Comparison of ENCODE assay signal across 7 mouse cellular contexts in the genomic region with DNA sequence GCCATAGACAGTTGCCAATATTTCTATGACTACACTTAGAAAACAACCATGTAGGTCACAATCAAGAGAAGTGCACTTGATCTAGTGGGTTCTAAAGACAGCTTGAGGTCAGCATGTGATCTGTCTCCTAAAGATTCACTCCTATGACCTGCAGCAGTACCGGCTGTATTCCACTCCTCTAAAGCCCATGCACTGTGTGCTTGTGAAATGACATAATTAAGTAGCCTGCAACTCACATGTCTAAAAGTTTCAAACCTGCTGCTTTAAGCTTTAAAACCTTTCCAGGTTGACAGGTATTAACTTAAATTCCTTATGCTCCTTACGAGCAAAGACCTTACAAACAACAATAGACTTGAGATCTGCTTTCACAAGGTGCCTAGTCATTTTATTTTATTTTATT. TPM values are rescaled to one million over a fixed set of nuclear protein-coding genes. Genes with fewer than 3 reads are reported as not detected.
DNase-seq lines count a peak whose midpoint lies in the region; ATAC-seq and TF ChIP-seq lines count a peak whose summit lies in the region.

No protein-coding gene starts in this region.

- no peaks in the 10 kb centered on the region for H3K9me3 ChIP-seq in lung, embryonic 14.5 days (ENCODE audit: low read depth, low read length)
- no peaks in the 10 kb centered on the region for H3K9me3 ChIP-seq in forebrain, embryonic 14.5 days (replicated peaks; ENCODE audit: control insufficient read depth, low read length)
- no peaks in the 10 kb centered on the region for H3K9me3 ChIP-seq in limb, embryonic 12.5 days
- no peaks in the 10 kb centered on the region for H3K9me3 ChIP-seq in stomach, embryonic 14.5 days (ENCODE audit: control insufficient read depth, low read depth, low read length)

- no peak for ATAC-seq in lung, embryonic 14.5 days (ENCODE audit: insufficient read depth)
- no peak for ATAC-seq in forebrain, embryonic 14.5 days
- ATAC-seq in limb, embryonic 12.5 days (ENCODE audit: insufficient number of reproducible peaks, insufficient read depth, low FRiP score, low TSS enrichment, low read depth): no peak
- ATAC-seq in stomach, embryonic 14.5 days (ENCODE audit: insufficient number of reproducible peaks, insufficient read depth, low FRiP score, low read depth): no peak

- peak overlapping the region; percentile 76 for H3K4me2 ChIP-seq in lung, embryonic 14.5 days
- peak overlapping the region; percentile 60; the same call in 1 of the 2 replicates for H3K4me2 ChIP-seq in forebrain, embryonic 14.5 days (ENCODE audit: low read length)
- H3K4me2 ChIP-seq in limb, embryonic 12.5 days: peak overlapping the region; percentile 70
- peak overlapping the region; percentile 56 for H3K4me2 ChIP-seq in stomach, embryonic 14.5 days (replicated peaks; ENCODE audit: low read depth, low read length)

- H3K36me3 ChIP-seq in lung, embryonic 14.5 days (ENCODE audit: insufficient read depth): no peaks in the 10 kb centered on the region
- no peaks in the 10 kb centered on the region for H3K36me3 ChIP-seq in forebrain, embryonic 14.5 days (ENCODE audit: control insufficient read depth, insufficient read depth, low read length)
- H3K36me3 ChIP-seq in limb, embryonic 12.5 days: no peaks in the 10 kb centered on the region
- H3K36me3 ChIP-seq in stomach, embryonic 14.5 days (ENCODE audit: control insufficient read depth, insufficient read depth, low read length): no peaks in the 10 kb centered on the region

- 0 out of 2 replicates have a peak overlapping the region, but pooled peaks have one; percentile 71 for H3K4me3 ChIP-seq in lung, embryonic 14.5 days (ENCODE audit: low read depth, low read length)
- peak overlapping the region; percentile 71; the same call in 1 of the 2 replicates for H3K4me3 ChIP-seq in forebrain, embryonic 14.5 days (ENCODE audit: low read depth, low read length)
- H3K4me3 ChIP-seq in limb, embryonic 12.5 days (replicated peaks): peak overlapping the region; percentile 65
- H3K4me3 ChIP-seq in stomach, embryonic 14.5 days (ENCODE audit: low read depth, low read length): peak overlapping the region; percentile 69; the same call in 1 of the 2 replicates

- WGBS in lung, embryonic 14.5 days: 55% methylated on average over 2 of the region's 2 CpGs
- 65% methylated on average over 2 of the region's 2 CpGs for WGBS in forebrain, embryonic 14.5 days
- 58% methylated on average over 2 of the region's 2 CpGs for WGBS in limb, embryonic 12.5 days
- 44% methylated on average over 2 of the region's 2 CpGs for WGBS in stomach, embryonic 14.5 days

- peaks cover 11% of the 10 kb centered on the region for H3K4me1 ChIP-seq in lung, embryonic 14.5 days (ENCODE audit: insufficient read depth)
- peaks cover 15% of the 10 kb centered on the region for H3K4me1 ChIP-seq in forebrain, embryonic 14.5 days (ENCODE audit: control insufficient read depth, insufficient read depth, low read length)
- H3K4me1 ChIP-seq in limb, embryonic 12.5 days (replicated peaks): peaks cover 15% of the 10 kb centered on the region
- peaks cover 13% of the 10 kb centered on the region; the same call in 1 of the 2 replicates for H3K4me1 ChIP-seq in stomach, embryonic 14.5 days (ENCODE audit: control insufficient read depth, insufficient read depth, low read length)

- no peak overlapping the region for H3K27ac ChIP-seq in lung, embryonic 14.5 days (ENCODE audit: low read depth)
- H3K27ac ChIP-seq in forebrain, embryonic 14.5 days (ENCODE audit: low read depth, low read length): no peak overlapping the region
- H3K27ac ChIP-seq in limb, embryonic 12.5 days: no peak overlapping the region
- H3K27ac ChIP-seq in stomach, embryonic 14.5 days (ENCODE audit: low read length): no peak overlapping the region

- H3K9ac ChIP-seq in lung, embryonic 14.5 days: no peak overlapping the region
- H3K9ac ChIP-seq in forebrain, embryonic 14.5 days (ENCODE audit: low read length): no peak overlapping the region
- H3K9ac ChIP-seq in limb, embryonic 12.5 days (replicated peaks): no peak overlapping the region
- H3K9ac ChIP-seq in stomach, embryonic 14.5 days (replicated peaks; ENCODE audit: low read depth, low read length): no peak overlapping the region

- DNase-seq in lung, embryonic 14.5 days: no peak
- DNase-seq in lung, adult 18-20 months: no peak
- DNase-seq in forebrain, embryonic 14.5 days (ENCODE audit: low spot score): no peak
- no peak for DNase-seq in Muller cell, postnatal 12 days (ENCODE audit: inconsistent ontology term)
- DNase-seq in thymus, postnatal 25 days: no peak

- no peaks in the 10 kb centered on the region for H3K27me3 ChIP-seq in lung, embryonic 14.5 days (ENCODE audit: insufficient read depth, low read length)
- no peaks in the 10 kb centered on the region for H3K27me3 ChIP-seq in forebrain, embryonic 14.5 days (replicated peaks; ENCODE audit: control insufficient read depth, insufficient read depth, low read length)
- no peaks in the 10 kb centered on the region for H3K27me3 ChIP-seq in limb, embryonic 12.5 days
- no peaks in the 10 kb centered on the region for H3K27me3 ChIP-seq in stomach, embryonic 14.5 days (ENCODE audit: control insufficient read depth, insufficient read depth, low read length)

- no peak for TF ChIP-seq CTCF in lung, embryonic 14.5 days (IDR thresholded peaks at IDR 0.05; ENCODE audit: low read depth)

RNA-seq across cellular contexts. Expression of a gene that starts 0.9 kb away (rescaled TPM):
- 189 and 200 TPM in 2 replicates for polyA plus RNA-seq in lung, embryonic 14.5 days (2014; fragmentation: Nextera tagmentation; extraction: Ambion mirVana)
- 193 and 196 TPM in 2 replicates for polyA plus RNA-seq in forebrain, embryonic 14.5 days (2014; fragmentation: Nextera tagmentation; extraction: Ambion mirVana)
- 200 and 201 TPM in 2 replicates for polyA plus RNA-seq in limb, embryonic 12.5 days (2016; fragmentation: Nextera tagmentation; extraction: Ambion mirVana)
- 235 and 238 TPM in 2 replicates for polyA plus RNA-seq in stomach, embryonic 14.5 days (2014; fragmentation: Nextera tagmentation; extraction: Ambion mirVana)

RNA-seq across cellular contexts. Expression of a gene that starts 38.5 kb away (rescaled TPM):
- 56.1 and 59.4 TPM in 2 replicates for polyA plus RNA-seq in lung, embryonic 14.5 days (2014; fragmentation: Nextera tagmentation; extraction: Ambion mirVana)
- 84.0 and 87.0 TPM in 2 replicates for polyA plus RNA-seq in forebrain, embryonic 14.5 days (2014; fragmentation: Nextera tagmentation; extraction: Ambion mirVana)
- 63.0 and 73.3 TPM in 2 replicates for polyA plus RNA-seq in limb, embryonic 12.5 days (2016; fragmentation: Nextera tagmentation; extraction: Ambion mirVana)
- polyA plus RNA-seq in stomach, embryonic 14.5 days (2014; fragmentation: Nextera tagmentation; extraction: Ambion mirVana): 66.5 and 70.9 TPM in 2 replicates
